Comparison of ENCODE assay signal across 8 mouse cellular contexts in genomic region chr13:24862520-24862919, GRCm38 (mm10). TPM values are rescaled to one million over a fixed set of nuclear protein-coding genes. Genes with fewer than 3 reads are reported as not detected.
A peak's percentile ranks its signal among the peaks of the same experiment; 100 is the strongest.
DNase-seq lines count a peak whose midpoint lies in the region; TF ChIP-seq lines count a peak whose summit lies in the region.

No protein-coding gene starts in this region.

- peak; percentile 54 for DNase-seq in gastrocnemius, adult 2 months
- no peak for DNase-seq in gastrocnemius, postnatal 25 days
- peak; percentile 72 for DNase-seq in CH12.LX (ENCODE audit: extremely low read depth)
- peak; percentile 46 for DNase-seq in c-Kit-positive CD71-positive TER-119-negative erythroid progenitor cells, embryonic 14.5 days (ENCODE audit: low read depth)
- peak; percentile 26 to 60 for DNase-seq in frontal cortex, postnatal 36 days (ENCODE audit: low spot score in 2 of 2)
- peak; percentile 23 to 26 for DNase-seq in layer of hippocampus, postnatal 36 days
- DNase-seq in naive thymus-derived CD4-positive, alpha-beta T cell, adult 2 months (ENCODE audit: low read depth): peak; percentile 77
- peak; percentile 59 to 67 for DNase-seq in thymus, postnatal 36 days

- TF ChIP-seq CTCF in gastrocnemius, adult 2 months (IDR thresholded peaks at IDR 0.05): peak; percentile 52
- TF ChIP-seq CTCF in CH12.LX (conservative IDR thresholded peaks at IDR 0.05 in 1 of 2, IDR thresholded peaks at IDR 0.05 in 1 of 2; ENCODE audit: low read depth in 2 of 2, low read length in 2 of 2): peak; percentile 58 to 69

- in situ Hi-C loops in CH12.LX (cut with MboI; ENCODE audit: low pct_ligation_motif_present, low pct_unique_long_range_greater_than_20kb, low sequenced_read_pairs): no loop called here

- intact Hi-C loops in gastrocnemius, adult 2 months (cut with DNase I): no loop called here

- no peak for TF ChIP-seq POLR2A in CH12.LX (IDR thresholded peaks at IDR 0.05; ENCODE audit: low read depth, low read length)

- TF ChIP-seq EP300 in CH12.LX (IDR thresholded peaks at IDR 0.05; ENCODE audit: low read length): no peak

- dilution Hi-C loops in CH12.LX (cut with MboI; ENCODE audit: extremely low pct_ligation_motif_present, extremely low pct_unique_long_range_greater_than_20kb, low sequenced_read_pairs): no loop called here

- no peak overlapping the region for H3K4me2 ChIP-seq in CH12.LX (ENCODE audit: insufficient read depth, low read depth, poor library complexity, severe bottlenecking)

- no peaks in the 10 kb centered on the region for H3K79me2 ChIP-seq in CH12.LX (replicated peaks; ENCODE audit: control insufficient read depth, extremely low read depth, insufficient read depth, poor library complexity, severe bottlenecking)

- peak; percentile 40 for TF ChIP-seq RAD21 in CH12.LX (IDR thresholded peaks at IDR 0.05; ENCODE audit: low read depth, low read length)

- H3K9ac ChIP-seq in CH12.LX (ENCODE audit: insufficient read depth, low read depth): no peak overlapping the region

- no peaks in the 10 kb centered on the region for H3K27me3 ChIP-seq in CH12.LX (replicated peaks)

- no peak overlapping the region for H3K27ac ChIP-seq in gastrocnemius, adult 2 months
- H3K27ac ChIP-seq in CH12.LX (ENCODE audit: insufficient read depth, low read depth): no peak overlapping the region

- no peak overlapping the region for H3K4me3 ChIP-seq in gastrocnemius, adult 2 months
- H3K4me3 ChIP-seq in CH12.LX (replicated peaks in 1 of 3; ENCODE audit: low read depth in 2 of 3, low read length in 2 of 3, poor library complexity in 1 of 3): no peak overlapping the region

- H3K4me1 ChIP-seq in CH12.LX (ENCODE audit: control insufficient read depth in 1 of 2, insufficient read depth in 2 of 2): peaks cover 16 to 17% of the 10 kb centered on the region in 2 experiments; a peak in 3 of 4 replicates

- H3K9me3 ChIP-seq in CH12.LX (replicated peaks; ENCODE audit: low read length): no peaks in the 10 kb centered on the region

- H3K36me3 ChIP-seq in CH12.LX (replicated peaks in 1 of 2; ENCODE audit: control insufficient read depth in 1 of 2, insufficient read depth in 1 of 2, low read length in 1 of 2): no peaks in the 10 kb centered on the region

TF ChIP-seq in CH12.LX, 34 proteins besides CTCF, POLR2A, EP300 and RAD21:
- TF ChIP-seq SMC3 (IDR thresholded peaks at IDR 0.05; ENCODE audit: low read depth, low read length) (peak; percentile 39; the same call in 1 of the 2 replicates), USF2 (conservative IDR thresholded peaks at IDR 0.05; ENCODE audit: low read depth, low read length) (no peak)
TF ChIP-seq in CH12.LX: peak in this region for 1.

RNA-seq across cellular contexts. Expression of gene D130043K22Rik, which starts 17.6 kb away (rescaled TPM):
- total RNA-seq in gastrocnemius, adult 2 months (2021): not detected
- total RNA-seq in gastrocnemius, postnatal 25 days (2021): not detected
- total RNA-seq in CH12.LX (2012; rRNA removed): 0.08 and 0.25 TPM in 2 replicates
- 0.05 and 0.08 TPM in 2 replicates for total RNA-seq in CH12.LX (2014; rRNA removed)
- 0.04 and 0.16 TPM in 2 replicates for polyA plus RNA-seq in CH12.LX (2012; ENCODE audit: insufficient read length, low read depth)
- 10 to 100 TPM; 26.8 to 28.0 TPM for total RNA-seq in layer of hippocampus, postnatal 36 days (2021)

RNA-seq across cellular contexts. Expression of gene Tdp2, which starts 31.0 kb away (rescaled TPM):
- 1 to 10 TPM; 8.9 to 9.0 TPM for total RNA-seq in gastrocnemius, adult 2 months (2021)
- 1 to 10 TPM; 7.8 to 8.2 TPM for total RNA-seq in gastrocnemius, postnatal 25 days (2021)
- total RNA-seq in CH12.LX (2012; rRNA removed) (37.4 and 38.0 TPM in 2 replicates), CH12.LX (2014; rRNA removed) (96.6 and 116 TPM in 2 replicates)
- polyA plus RNA-seq in CH12.LX (2012; ENCODE audit: insufficient read length, low read depth): 44.5 and 54.5 TPM in 2 replicates
- 10 to 100 TPM; 20.9 to 23.7 TPM for total RNA-seq in layer of hippocampus, postnatal 36 days (2021)

RNA-seq across cellular contexts. Expression of gene Acot13, which starts 31.2 kb away (rescaled TPM):
- 100 to 1,000 TPM; 123 to 190 TPM for total RNA-seq in gastrocnemius, adult 2 months (2021)
- 100 to 1,000 TPM; 138 to 147 TPM for total RNA-seq in gastrocnemius, postnatal 25 days (2021)
- total RNA-seq in CH12.LX (2012; rRNA removed) (46.0 and 50.5 TPM in 2 replicates), CH12.LX (2014; rRNA removed) (36.0 and 37.1 TPM in 2 replicates)
- 45.5 and 46.7 TPM in 2 replicates for polyA plus RNA-seq in CH12.LX (2012; ENCODE audit: insufficient read length, low read depth)
- total RNA-seq in layer of hippocampus, postnatal 36 days (2021): 100 to 1,000 TPM; 109 to 111 TPM

Comparison
In these comparisons a context has a peak if more than half of its experiments do, and no peak if none do; other contexts are left out.
1. RNA of gene D130043K22Rik, which starts 17.6 kb away (total RNA-seq): 26.8 to 28.0 TPM in layer of hippocampus, postnatal 36 days; 0.05 to 0.25 TPM in CH12.LX, not detected in gastrocnemius, adult 2 months and not detected in gastrocnemius, postnatal 25 days; every median in the first group is over 10 times any median in the second.